Mouse (Mus musculus) intestine, postnatal 0 days (tissue): ENCODE results near the gene Ulk4. TPM values are rescaled to one million over a fixed set of nuclear protein-coding genes. Genes with fewer than 3 reads are reported as not detected.

Experiments used
- ATAC-seq: fragments of 200-750 bp; cut with Nextera tagmentation; 2 replicates; pipeline ENCODE4 v1.8.0; 2017; ENCODE audit warnings: mild to moderate bottlenecking, moderate TSS enrichment, moderate library complexity
- H3K27ac ChIP-seq: fragments of 300-500 bp; sonication (generic); 2 replicates; pipeline ENCODE4 v1.5.1; 2014; ENCODE audit warnings: mild to moderate bottlenecking, low read depth, low read length, moderate library complexity
- H3K27me3 ChIP-seq: fragments of 300-500 bp; sonication (generic); replicated peaks from 2 replicates; pipeline ENCODE4 v1.6.1; 2014; ENCODE audit warnings: low read length, mixed read lengths; ENCODE audit not compliant: control insufficient read depth, insufficient read depth
- H3K36me3 ChIP-seq: fragments of 300-500 bp; sonication (generic); 2 replicates; pipeline ENCODE4 v1.6.1; 2014; ENCODE audit warnings: mild to moderate bottlenecking, moderate library complexity; ENCODE audit not compliant: control insufficient read depth, insufficient read depth
- H3K4me1 ChIP-seq: fragments of 300-500 bp; sonication (generic); replicated peaks from 2 replicates; pipeline ENCODE4 v1.6.1; 2014; ENCODE audit warnings: antibody characterized with exemption, low read length, mixed read lengths; ENCODE audit not compliant: control insufficient read depth, insufficient read depth
- H3K4me2 ChIP-seq: fragments of 300-500 bp; sonication (generic); replicated peaks from 2 replicates; pipeline ENCODE4 v1.6.1; 2014; ENCODE audit warnings: low read depth, mild to moderate bottlenecking, moderate library complexity
- H3K4me3 ChIP-seq: fragments of 300-500 bp; sonication (generic); 2 replicates; pipeline ENCODE4 v1.5.1; 2014; ENCODE audit warnings: low read depth, low read length
- H3K9ac ChIP-seq: fragments of 300-500 bp; sonication (generic); 2 replicates; pipeline ENCODE4 v1.6.1; 2014; ENCODE audit warnings: mild to moderate bottlenecking, low read depth, low read length
- H3K9me3 ChIP-seq: fragments of 300-500 bp; sonication (generic); 2 replicates; pipeline ENCODE4 v1.6.1; 2016; ENCODE audit warnings: mixed run types; ENCODE audit not compliant: control insufficient read depth
- CTCF ChIP-seq: sonication (generic); IDR thresholded peaks from 2 replicates; pipeline ENCODE4 v1.5.1; 2016; ENCODE audit warnings: low read depth, mild to moderate bottlenecking, control low read depth, antibody characterized with exemption, moderate library complexity
- WGBS: fragments of 180-500 bp; shearing (Covaris S2); extraction: QIAGEN DNeasy Blood & Tissue Kit; methylation state at CpG from one replicate; pipeline ENCODE4 v1.1.7; 2014; 5-methylcytosine and 5-hydroxymethylcytosine counted together
- polyA plus RNA-seq: library from polyadenylated mRNA; unstranded; fragments of >200 nt; fragmentation: Nextera tagmentation; extraction: Ambion mirVana; gene quantifications from 2 replicates; pipeline ENCODE4 v1.2.1, GENCODE M21; 2015

The Ulk4 gene
- polyA plus RNA-seq, result 108 and 111 TPM in 2 replicates

DNA sequence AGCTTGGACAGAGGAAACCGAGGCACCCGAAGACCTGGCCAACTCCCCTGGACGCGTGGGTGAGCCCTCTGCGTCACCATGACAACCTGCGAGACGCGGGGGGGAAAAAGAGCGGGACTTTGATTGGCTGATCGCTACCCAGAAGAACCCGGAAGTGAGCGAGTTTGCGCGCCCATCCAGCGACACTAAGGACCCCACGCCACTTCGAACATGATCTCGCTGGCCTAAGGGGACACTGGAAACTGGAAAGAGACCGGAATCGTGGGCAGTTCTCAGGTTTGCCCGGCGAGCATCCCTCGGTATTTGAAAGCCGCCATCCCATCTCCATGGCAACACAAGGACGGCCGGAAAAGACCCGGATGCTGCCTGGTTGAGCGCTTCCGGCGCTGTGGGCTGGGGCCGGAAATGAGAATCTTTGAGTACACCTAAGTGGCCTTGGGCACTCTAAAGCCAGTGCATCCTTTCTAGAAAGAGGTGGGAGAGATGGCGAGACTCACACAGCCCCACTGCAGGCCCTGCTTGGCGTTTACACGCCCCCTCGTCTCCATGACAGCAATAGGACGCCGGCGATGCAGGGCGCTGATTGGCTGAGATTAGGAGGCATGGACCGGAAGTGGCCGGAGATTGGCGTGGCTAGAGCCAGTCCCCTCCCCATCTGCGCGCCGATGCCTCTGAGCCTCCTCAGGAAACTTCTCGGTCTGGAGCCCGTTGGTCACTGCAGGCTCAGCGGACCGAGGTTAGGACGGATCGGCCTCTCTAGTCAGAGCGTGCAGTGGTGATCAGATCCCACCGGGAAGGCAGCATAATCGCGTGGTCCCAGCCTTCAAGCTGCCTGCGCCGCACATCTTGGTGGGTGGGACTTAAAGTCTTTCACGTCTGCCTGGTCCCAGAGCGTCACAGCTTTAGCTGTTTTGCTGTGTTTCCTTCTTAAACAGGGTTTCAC, at the start of gene Ulk4:
TSS of gene Ulk4 (minus strand) at position 80 of the 943 bp plus-strand sequence.
- Histone ChIP-seq H3K9me3 (no peaks in the 10 kb centered on the region), H3K9ac (peak within 1 kb of the TSS; percentile 50), H3K27ac (peak within 1 kb of the TSS; percentile 31), H3K36me3 (no peaks in the 10 kb centered on the region), H3K27me3 (no peaks in the 10 kb centered on the region), H3K4me1 (0 out of 2 replicates have a peak, but pooled peaks cover 3% of the 10 kb centered on the region), H3K4me3 (peak within 1 kb of the TSS; percentile 63), H3K4me2 (peak within 1 kb of the TSS; percentile 90)
- ATAC-seq, result peak; percentile 93
- under 1% methylated on average over 59 of the region's 59 CpGs for WGBS
- no peak for TF ChIP-seq CTCF

DNA sequence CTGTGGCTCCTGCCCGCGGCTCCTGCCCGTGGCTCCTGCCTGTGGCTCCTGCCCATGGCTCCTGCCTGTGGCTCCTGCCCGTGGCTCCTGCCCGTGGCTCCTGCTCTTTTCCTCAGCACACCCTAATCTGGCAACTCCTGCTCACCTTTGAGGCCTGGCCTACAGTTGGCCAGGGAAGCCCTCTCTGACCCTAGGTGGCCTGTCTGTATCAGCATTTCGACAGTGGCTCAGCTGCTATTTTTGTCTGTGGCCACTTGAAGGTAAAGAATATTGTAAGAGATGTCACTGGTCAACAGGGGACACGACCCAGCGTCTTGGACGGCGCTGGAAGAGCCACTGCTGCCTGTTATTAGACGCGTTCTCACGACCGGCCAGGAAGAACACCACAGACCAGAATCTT, 45.0 kb upstream of the Ulk4 start:
- H3K4me3 ChIP-seq, result no peak overlapping the region
- ATAC-seq, result no peak
- H3K9ac ChIP-seq, result no peak overlapping the region
- H3K4me1 ChIP-seq, result 0 out of 2 replicates have a peak, but pooled peaks cover 15% of the 10 kb centered on the region
- H3K36me3 ChIP-seq, result 0 out of 2 replicates have a peak, but pooled peaks cover 4% of the 10 kb centered on the region
- H3K9me3 ChIP-seq, result no peaks in the 10 kb centered on the region
- no peak for TF ChIP-seq CTCF
- H3K27ac ChIP-seq, result no peak overlapping the region
- H3K27me3 ChIP-seq, result no peaks in the 10 kb centered on the region
- H3K4me2 ChIP-seq, result no peak overlapping the region
- 94% methylated on average over 14 of the region's 14 CpGs for WGBS

DNA sequence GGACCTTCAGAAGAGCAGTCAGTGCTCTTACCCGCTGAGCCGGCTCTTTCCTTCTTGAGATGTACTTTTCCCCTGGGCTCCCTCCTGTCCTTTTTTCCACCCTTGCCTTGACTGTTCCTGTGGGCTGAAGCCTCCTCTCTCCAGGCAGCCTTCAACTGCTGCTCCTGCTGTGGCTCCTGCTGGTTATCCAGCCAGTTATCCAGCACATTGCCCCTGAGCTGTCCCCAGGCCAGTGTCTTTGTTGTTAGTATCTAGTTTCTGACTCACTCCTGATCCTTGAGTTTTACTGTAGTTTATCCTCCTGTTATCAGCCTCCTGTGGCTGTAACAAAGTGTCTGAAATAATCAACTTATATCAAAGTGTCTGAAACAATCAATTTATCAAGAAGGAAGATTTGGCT, 44.1 kb upstream of the Ulk4 start:
- Histone ChIP-seq H3K9ac (no peak overlapping the region), H3K27ac (0 out of 2 replicates have a peak overlapping the region, but pooled peaks have one; percentile 28), H3K4me3 (no peak overlapping the region), H3K9me3 (no peaks in the 10 kb centered on the region), H3K36me3 (0 out of 2 replicates have a peak, but pooled peaks cover 4% of the 10 kb centered on the region), H3K4me1 (0 out of 2 replicates have a peak, but pooled peaks cover 16% of the 10 kb centered on the region), H3K27me3 (no peaks in the 10 kb centered on the region), H3K4me2 (no peak overlapping the region)
- 94% methylated on average over 2 of the region's 2 CpGs for WGBS
- no peak for TF ChIP-seq CTCF
- ATAC-seq, result no peak

DNA sequence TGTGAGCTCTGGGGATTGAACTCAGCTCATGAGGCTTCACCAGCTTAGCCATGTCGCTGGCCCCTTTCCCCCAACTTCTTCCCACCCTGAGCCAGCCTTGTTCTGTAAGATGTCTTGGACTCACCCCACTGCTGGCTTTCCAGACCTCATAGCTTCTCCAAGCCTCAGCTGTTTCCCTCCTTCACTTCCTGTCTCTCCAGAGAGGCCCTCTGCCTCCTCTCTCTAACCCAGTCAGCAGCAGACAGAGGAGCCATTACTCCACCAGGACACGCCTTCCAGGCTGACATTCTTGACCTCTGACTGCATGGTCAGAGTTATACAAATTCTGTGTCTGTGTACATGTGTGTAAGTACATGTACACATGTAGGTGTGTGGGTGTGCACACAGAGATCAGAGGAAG, 43.4 kb upstream of the Ulk4 start:
- no peak for ATAC-seq
- no peak for TF ChIP-seq CTCF
- Histone ChIP-seq H3K4me3 (no peak overlapping the region), H3K27ac (peak overlapping the region; percentile 64), H3K9ac (no peak overlapping the region), H3K4me2 (no peak overlapping the region), H3K9me3 (no peaks in the 10 kb centered on the region), H3K27me3 (no peaks in the 10 kb centered on the region), H3K4me1 (0 out of 2 replicates have a peak, but pooled peaks cover 19% of the 10 kb centered on the region), H3K36me3 (0 out of 2 replicates have a peak, but pooled peaks cover 4% of the 10 kb centered on the region)
- 65% methylated on average over 2 of the region's 2 CpGs for WGBS

DNA sequence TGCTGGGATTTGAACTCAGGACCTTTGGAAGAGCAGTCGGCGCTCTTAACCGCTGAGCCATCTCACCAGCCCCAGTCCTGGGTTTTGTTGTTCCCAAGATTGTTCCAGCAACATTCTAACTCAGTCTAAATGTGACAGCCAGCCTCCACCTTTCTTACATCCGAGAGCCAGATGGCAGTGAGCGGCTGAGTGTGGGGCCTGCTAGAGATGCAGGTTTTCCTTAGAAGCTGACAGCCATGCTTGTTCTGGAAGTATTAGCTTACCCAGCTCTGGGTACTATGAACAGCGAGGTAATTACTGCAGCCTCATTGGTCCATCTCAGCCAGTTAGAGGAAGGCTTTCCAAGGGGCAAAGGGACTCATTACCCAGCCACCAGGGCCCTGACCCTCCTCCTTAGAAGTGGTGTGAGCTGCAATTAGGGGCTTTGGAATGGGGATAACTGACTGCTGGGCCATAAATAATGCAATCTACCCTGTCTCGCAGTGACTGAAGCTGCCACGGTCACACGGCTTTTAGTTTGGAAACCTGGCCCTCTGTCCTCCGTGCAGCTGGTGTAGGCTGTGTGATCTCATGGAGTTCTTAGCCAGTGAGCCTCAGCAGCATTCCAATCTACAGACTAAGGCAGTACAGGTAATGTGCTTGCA, 42.4 kb upstream of the Ulk4 start:
- no peak for TF ChIP-seq CTCF

More for the DNA sequence above, 42.4 kb upstream of the Ulk4 start:
- Histone ChIP-seq H3K9ac (no peak overlapping the region), H3K27me3 (no peaks in the 10 kb centered on the region), H3K36me3 (0 out of 2 replicates have a peak, but pooled peaks cover 4% of the 10 kb centered on the region), H3K4me2 (no peak overlapping the region), H3K4me3 (no peak overlapping the region), H3K4me1 (0 out of 2 replicates have a peak, but pooled peaks cover 19% of the 10 kb centered on the region), H3K9me3 (no peaks in the 10 kb centered on the region), H3K27ac (no peak overlapping the region)
- ATAC-seq, result no peak
- WGBS, result 69% methylated on average over 10 of the region's 10 CpGs
